Mouse (Mus musculus): Measurements from ENCODE around the gene Etnk1. TPM values are rescaled to one million over a fixed set of nuclear protein-coding genes. Genes with fewer than 3 reads are reported as not detected.

Gene Etnk1
- total and polyA plus RNA-seq, 2 experiments = 14.0 to 26.4 TPM

GRCm38 (mm10) chr6:143259870-143260559 lies 93.0 kb downstream of the Etnk1 start:
- Histone ChIP-seq H3K4me3 (ENCODE audit: insufficient read depth, low read depth, low read length) (no peak overlapping the region), H3K4me1 (ENCODE audit: control insufficient read depth, insufficient read depth, low read length) (no peaks in the 10 kb centered on the region), H3K27me3 (ENCODE audit: control insufficient read depth, insufficient read depth, low read length) (no peaks in the 10 kb centered on the region), H3K36me3 (ENCODE audit: control insufficient read depth, insufficient read depth, low read length) (no peaks in the 10 kb centered on the region), H3K9ac (ENCODE audit: low read depth, low read length) (no peak overlapping the region), H3K27ac (replicated peaks; ENCODE audit: insufficient read depth, low read depth, low read length) (no peak overlapping the region), H3K79me2 (ENCODE audit: control insufficient read depth, insufficient read depth, low read length) (no peaks in the 10 kb centered on the region)
- DNase-seq (ENCODE audit: extremely low read depth, low read depth, low spot score) = no peak
- TF ChIP-seq POLR2A (IDR thresholded peaks at IDR 0.05; ENCODE audit: extremely low read depth, insufficient read depth, low read length) (no peak), CTCF (IDR thresholded peaks at IDR 0.05; ENCODE audit: low read depth, low read length) (no peak)
- 72% methylated on average over 18 of the region's 18 CpGs for WGBS

DNA sequence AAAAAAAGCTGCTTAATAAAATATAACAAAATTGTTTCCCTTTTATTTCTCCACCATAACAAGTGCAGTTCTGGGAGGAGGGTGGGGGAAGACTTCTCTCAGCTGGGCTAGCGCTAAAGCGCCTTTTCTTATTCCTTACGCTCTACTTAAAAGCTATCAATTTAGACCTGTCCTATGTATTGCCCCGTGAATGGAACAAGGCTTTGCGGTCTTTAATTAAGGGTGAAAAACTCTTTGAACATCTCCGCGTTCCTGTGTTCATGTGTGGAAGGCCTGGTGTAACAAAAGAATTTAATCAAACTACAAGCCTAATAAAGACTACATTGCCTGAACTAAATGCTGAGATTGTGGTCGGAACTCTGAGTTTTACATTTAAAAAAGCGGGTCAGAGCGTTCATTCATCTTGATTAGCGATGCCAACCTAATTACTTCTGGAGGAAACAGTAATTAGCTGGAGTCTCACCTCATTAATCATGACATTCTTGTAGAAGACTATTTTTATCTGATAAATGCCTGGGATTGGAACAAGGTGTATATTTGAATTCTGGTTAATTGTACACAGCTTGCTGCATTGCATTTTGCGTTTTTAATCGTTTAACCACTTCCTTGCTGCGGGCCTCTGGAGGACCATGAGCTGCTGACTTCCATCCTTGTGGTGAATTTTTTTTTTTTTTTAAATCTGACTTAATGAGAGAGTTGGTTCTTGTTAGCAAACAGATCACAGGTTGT lies 93.7 kb downstream of the Etnk1 start:
- H3K4me1 ChIP-seq (ENCODE audit: control insufficient read depth, insufficient read depth, low read length) = no peaks in the 10 kb centered on the region
- no peaks in the 10 kb centered on the region for H3K79me2 ChIP-seq (ENCODE audit: control insufficient read depth, insufficient read depth, low read length)
- H3K4me3 ChIP-seq (ENCODE audit: insufficient read depth, low read depth, low read length) = no peak overlapping the region
- WGBS = 95% methylated on average over 14 of the region's 14 CpGs
- no peak for DNase-seq (ENCODE audit: extremely low read depth, low read depth, low spot score)
- H3K9ac ChIP-seq (ENCODE audit: low read depth, low read length) = no peak overlapping the region
- H3K27ac ChIP-seq (replicated peaks; ENCODE audit: insufficient read depth, low read depth, low read length) = no peak overlapping the region
- no peak for TF ChIP-seq CTCF (IDR thresholded peaks at IDR 0.05; ENCODE audit: low read depth, low read length)
- no peak for TF ChIP-seq POLR2A (IDR thresholded peaks at IDR 0.05; ENCODE audit: extremely low read depth, insufficient read depth, low read length)
- H3K27me3 ChIP-seq (ENCODE audit: control insufficient read depth, insufficient read depth, low read length) = no peaks in the 10 kb centered on the region
- H3K36me3 ChIP-seq (ENCODE audit: control insufficient read depth, insufficient read depth, low read length) = no peaks in the 10 kb centered on the region

GRCm38 (mm10) chr6:143261289-143261665 lies 94.3 kb downstream of the Etnk1 start:
- H3K4me3 ChIP-seq (ENCODE audit: insufficient read depth, low read depth, low read length) = no peak overlapping the region
- no peaks in the 10 kb centered on the region for H3K4me1 ChIP-seq (ENCODE audit: control insufficient read depth, insufficient read depth, low read length)
- no peaks in the 10 kb centered on the region for H3K27me3 ChIP-seq (ENCODE audit: control insufficient read depth, insufficient read depth, low read length)
- TF ChIP-seq POLR2A (IDR thresholded peaks at IDR 0.05; ENCODE audit: extremely low read depth, insufficient read depth, low read length) (no peak), CTCF (IDR thresholded peaks at IDR 0.05; ENCODE audit: low read depth, low read length) (no peak)
- 89% methylated on average over 8 of the region's 8 CpGs for WGBS
- no peaks in the 10 kb centered on the region for H3K36me3 ChIP-seq (ENCODE audit: control insufficient read depth, insufficient read depth, low read length)
- DNase-seq (ENCODE audit: extremely low read depth, low read depth, low spot score) = no peak
- H3K27ac ChIP-seq (replicated peaks; ENCODE audit: insufficient read depth, low read depth, low read length) = no peak overlapping the region
- H3K9ac ChIP-seq (ENCODE audit: low read depth, low read length) = no peak overlapping the region
- no peaks in the 10 kb centered on the region for H3K79me2 ChIP-seq (ENCODE audit: control insufficient read depth, insufficient read depth, low read length)

DNA sequence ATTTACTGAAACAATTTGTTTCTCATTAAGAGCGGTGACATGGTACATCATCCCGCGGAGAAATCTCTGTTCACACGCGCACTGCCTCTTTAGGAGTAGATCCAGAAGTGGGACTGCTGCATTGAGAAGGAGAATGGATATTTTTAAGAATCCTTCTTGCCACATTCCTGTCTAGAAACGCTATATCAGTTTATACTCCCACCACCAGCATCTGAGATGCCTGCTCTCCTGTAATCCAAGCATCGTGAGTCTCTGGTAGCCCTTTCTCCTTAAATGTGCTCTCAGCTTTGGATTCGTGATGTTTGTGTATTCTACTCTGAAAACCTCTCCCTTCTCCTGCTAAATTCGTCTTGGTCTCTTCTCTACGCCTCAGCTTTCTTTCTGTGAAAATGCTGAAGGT lies 98.5 kb downstream of the Etnk1 start:
- no peak for DNase-seq (ENCODE audit: extremely low read depth, low read depth, low spot score)
- Histone ChIP-seq H3K4me1 (ENCODE audit: control insufficient read depth, insufficient read depth, low read length) (no peaks in the 10 kb centered on the region), H3K9ac (ENCODE audit: low read depth, low read length) (no peak overlapping the region), H3K27me3 (ENCODE audit: control insufficient read depth, insufficient read depth, low read length) (no peaks in the 10 kb centered on the region), H3K36me3 (ENCODE audit: control insufficient read depth, insufficient read depth, low read length) (no peaks in the 10 kb centered on the region), H3K4me3 (ENCODE audit: insufficient read depth, low read depth, low read length) (no peak overlapping the region), H3K79me2 (ENCODE audit: control insufficient read depth, insufficient read depth, low read length) (no peaks in the 10 kb centered on the region), H3K27ac (replicated peaks; ENCODE audit: insufficient read depth, low read depth, low read length) (no peak overlapping the region)
- 89% methylated on average over 10 of the region's 10 CpGs for WGBS
- no peak for TF ChIP-seq POLR2A (IDR thresholded peaks at IDR 0.05; ENCODE audit: extremely low read depth, insufficient read depth, low read length)
- no peak for TF ChIP-seq CTCF (IDR thresholded peaks at IDR 0.05; ENCODE audit: low read depth, low read length)

GRCm38 (mm10) chr6:143279222-143279621 lies 112.2 kb downstream of the Etnk1 start:
- H3K27ac ChIP-seq (replicated peaks; ENCODE audit: insufficient read depth, low read depth, low read length) = no peak overlapping the region
- H3K79me2 ChIP-seq (ENCODE audit: control insufficient read depth, insufficient read depth, low read length) = no peaks in the 10 kb centered on the region
- H3K36me3 ChIP-seq (ENCODE audit: control insufficient read depth, insufficient read depth, low read length) = no peaks in the 10 kb centered on the region
- 51% methylated on average over 3 of the region's 3 CpGs for WGBS
- no peak for TF ChIP-seq POLR2A (IDR thresholded peaks at IDR 0.05; ENCODE audit: extremely low read depth, insufficient read depth, low read length)
- peak; percentile 37 for TF ChIP-seq CTCF (IDR thresholded peaks at IDR 0.05; ENCODE audit: low read depth, low read length)
- no peak overlapping the region for H3K4me3 ChIP-seq (ENCODE audit: insufficient read depth, low read depth, low read length)
- no peaks in the 10 kb centered on the region for H3K4me1 ChIP-seq (ENCODE audit: control insufficient read depth, insufficient read depth, low read length)
- no peak for DNase-seq (ENCODE audit: extremely low read depth, low read depth, low spot score)
- H3K9ac ChIP-seq (ENCODE audit: low read depth, low read length) = no peak overlapping the region
- no peaks in the 10 kb centered on the region for H3K27me3 ChIP-seq (ENCODE audit: control insufficient read depth, insufficient read depth, low read length)

Other genes with a start within 250 kb of the Etnk1 start
- under 0.01 TPM in 2 replicates for gene St8sia1, start 202.8 kb upstream of the Etnk1 start, total RNA-seq (2014; rRNA removed)
- 0.01 and 0.02 TPM in 2 replicates for gene St8sia1, start 202.8 kb upstream of the Etnk1 start, polyA plus RNA-seq (2012; rRNA removed)
- 4.1 and 4.6 TPM in 2 replicates for gene C2cd5, start 67.1 kb upstream of the Etnk1 start, total RNA-seq (2014; rRNA removed)
- 2.5 and 3.2 TPM in 2 replicates for gene C2cd5, start 67.1 kb upstream of the Etnk1 start, polyA plus RNA-seq (2012; rRNA removed)

Measured in liver, adult 2 months (tissue).